In genomic region chr16:10989361-10989760, GRCm38 (mm10) we compare ENCODE assay signal across 23 mouse cellular contexts.
DNase-seq lines count a peak whose midpoint lies in the region; ATAC-seq lines count a peak whose summit lies in the region.
"Had no signal": no experiment of that assay in that cellular context is flagged by ENCODE, and none has a peak within 500 bp of the region (broad histone marks: within the 10 kb centered on the region; RNA-seq: fewer than 3 reads in every experiment).

No protein-coding gene starts in this region.

- WGBS in hindbrain, embryonic 10.5 days, result 96% methylated on average over 6 of the region's 6 CpGs
- WGBS in hindbrain, embryonic 11.5 days, result 99% methylated on average over 6 of the region's 6 CpGs
- WGBS in kidney, embryonic 15.5 days, result 88% methylated on average over 6 of the region's 6 CpGs
- 84% methylated on average over 6 of the region's 6 CpGs for WGBS in liver, embryonic 15.5 days (ENCODE audit: insufficient replicate concordance)

- H3K36me3 ChIP-seq in hindbrain, embryonic 10.5 days, result peaks cover 30% of the 10 kb centered on the region
- no peaks in the 10 kb centered on the region for H3K36me3 ChIP-seq in hindbrain, embryonic 11.5 days (ENCODE audit: control insufficient read depth, insufficient read depth, low read length)
- H3K36me3 ChIP-seq in kidney, embryonic 15.5 days, result peaks cover 24% of the 10 kb centered on the region
- no peaks in the 10 kb centered on the region for H3K36me3 ChIP-seq in liver, embryonic 15.5 days (replicated peaks)
- H3K36me3 ChIP-seq: G1E had no signal

- H3K9ac ChIP-seq in hindbrain, embryonic 11.5 days (ENCODE audit: low read depth, low read length), result no peak overlapping the region
- no peak overlapping the region for H3K9ac ChIP-seq in kidney, embryonic 15.5 days
- H3K9ac ChIP-seq in liver, embryonic 15.5 days, result no peak overlapping the region
- H3K9ac ChIP-seq: forebrain, embryonic 13.5 days; hindbrain, embryonic 14.5 days; lung, embryonic 14.5 days had no signal

- H3K4me3 ChIP-seq in hindbrain, embryonic 10.5 days, result peak overlapping the region; percentile 23
- no peak overlapping the region for H3K4me3 ChIP-seq in hindbrain, embryonic 11.5 days (ENCODE audit: low read depth, low read length)
- no peak overlapping the region for H3K4me3 ChIP-seq in kidney, embryonic 15.5 days (replicated peaks)
- no peak overlapping the region for H3K4me3 ChIP-seq in liver, embryonic 15.5 days (replicated peaks)
- H3K4me3 ChIP-seq: forebrain, embryonic 13.5 days had no signal

- no peak overlapping the region for H3K27ac ChIP-seq in hindbrain, embryonic 10.5 days
- no peak overlapping the region for H3K27ac ChIP-seq in hindbrain, embryonic 11.5 days (ENCODE audit: low read depth, low read length)
- H3K27ac ChIP-seq in kidney, embryonic 15.5 days, result peak overlapping the region; percentile 82
- H3K27ac ChIP-seq in liver, embryonic 15.5 days (replicated peaks), result peak overlapping the region; percentile 58
- H3K27ac ChIP-seq: forebrain, embryonic 13.5 days; hindbrain, embryonic 14.5 days had no signal

- H3K27me3 ChIP-seq in hindbrain, embryonic 10.5 days (ENCODE audit: insufficient read depth, poor library complexity, severe bottlenecking), result no peaks in the 10 kb centered on the region
- no peaks in the 10 kb centered on the region for H3K27me3 ChIP-seq in hindbrain, embryonic 11.5 days (ENCODE audit: control insufficient read depth, insufficient read depth, low read length)
- no peaks in the 10 kb centered on the region for H3K27me3 ChIP-seq in kidney, embryonic 15.5 days
- no peaks in the 10 kb centered on the region for H3K27me3 ChIP-seq in liver, embryonic 15.5 days
- H3K27me3 ChIP-seq: forebrain, embryonic 13.5 days had no signal

- peaks cover 21% of the 10 kb centered on the region for H3K9me3 ChIP-seq in hindbrain, embryonic 10.5 days
- H3K9me3 ChIP-seq in hindbrain, embryonic 11.5 days (ENCODE audit: control insufficient read depth, low read length), result no peaks in the 10 kb centered on the region
- no peaks in the 10 kb centered on the region for H3K9me3 ChIP-seq in kidney, embryonic 15.5 days (replicated peaks)
- no peaks in the 10 kb centered on the region for H3K9me3 ChIP-seq in liver, embryonic 15.5 days (replicated peaks)
- H3K9me3 ChIP-seq: G1E had no signal

- ATAC-seq in hindbrain, embryonic 11.5 days (ENCODE audit: low FRiP score), result no peak
- ATAC-seq in kidney, embryonic 15.5 days (replicated peaks; ENCODE audit: low FRiP score), result no peak
- ATAC-seq in liver, embryonic 15.5 days (ENCODE audit: insufficient read depth), result no peak
- ATAC-seq: forebrain, embryonic 13.5 days; midbrain, embryonic 16.5 days had no signal

- H3K4me1 ChIP-seq in hindbrain, embryonic 10.5 days (replicated peaks), result peaks cover 24% of the 10 kb centered on the region
- H3K4me1 ChIP-seq in hindbrain, embryonic 11.5 days (replicated peaks; ENCODE audit: control insufficient read depth, insufficient read depth, low read length), result no peaks in the 10 kb centered on the region
- peaks cover 63% of the 10 kb centered on the region for H3K4me1 ChIP-seq in kidney, embryonic 15.5 days
- peaks cover 39% of the 10 kb centered on the region for H3K4me1 ChIP-seq in liver, embryonic 15.5 days (replicated peaks)

- no peak overlapping the region for H3K4me2 ChIP-seq in hindbrain, embryonic 11.5 days (replicated peaks; ENCODE audit: low read depth, low read length)
- H3K4me2 ChIP-seq in kidney, embryonic 15.5 days, result no peak overlapping the region
- H3K4me2 ChIP-seq in liver, embryonic 15.5 days, result peak overlapping the region; percentile 23; the same call in 1 of the 2 replicates
- H3K4me2 ChIP-seq: forebrain, embryonic 13.5 days; heart, embryonic 11.5 days; hindbrain, embryonic 14.5 days; lung, embryonic 14.5 days; midbrain, embryonic 11.5 days had no signal

- no peak for DNase-seq in hindbrain, embryonic 10.5 days (ENCODE audit: low spot score)
- no peak for DNase-seq in hindbrain, embryonic 11.5 days (ENCODE audit: low spot score)
- DNase-seq in kidney, postnatal 10 days, result no peak
- no peak for DNase-seq in liver
- no peak for DNase-seq in left cerebral cortex, adult 9 months (ENCODE audit: low spot score in 2 of 2)
- DNase-seq: adrenal gland, adult 8-10 months; cerebellum, adult 9-10 months; cerebellum, postnatal 36 days; gastrocnemius, postnatal 36 days; heart, adult 18-20 months; heart, postnatal 36 days; left cerebral cortex, postnatal 4 days; right cerebral cortex, adult 18-20 months; spleen, adult 18-20 months had no signal

Comparison
In these comparisons a context has a peak if more than half of its experiments do, and no peak if none do; other contexts are left out.
1. H3K27ac ChIP-seq: peak in kidney, embryonic 15.5 days (single experiment) and liver, embryonic 15.5 days (single experiment); none in hindbrain, embryonic 10.5 days (single experiment) and hindbrain, embryonic 11.5 days (single experiment).